Mouse (Mus musculus) megakaryocyte, embryonic 14.5 days (primary cell): ENCODE data around the gene Ffar2.

Experiments used
- FLI1 ChIP-seq: IDR thresholded peaks from 2 replicates; pipeline ENCODE4 v1.6.1; 2012; ENCODE audit warnings: low read length, inconsistent platforms, mixed read lengths
- GATA1 ChIP-seq: IDR thresholded peaks from 3 replicates; pipeline ENCODE4 v1.6.1; 2012; ENCODE audit warnings: mixed read lengths, low read length, inconsistent platforms, borderline replicate concordance

DNA sequence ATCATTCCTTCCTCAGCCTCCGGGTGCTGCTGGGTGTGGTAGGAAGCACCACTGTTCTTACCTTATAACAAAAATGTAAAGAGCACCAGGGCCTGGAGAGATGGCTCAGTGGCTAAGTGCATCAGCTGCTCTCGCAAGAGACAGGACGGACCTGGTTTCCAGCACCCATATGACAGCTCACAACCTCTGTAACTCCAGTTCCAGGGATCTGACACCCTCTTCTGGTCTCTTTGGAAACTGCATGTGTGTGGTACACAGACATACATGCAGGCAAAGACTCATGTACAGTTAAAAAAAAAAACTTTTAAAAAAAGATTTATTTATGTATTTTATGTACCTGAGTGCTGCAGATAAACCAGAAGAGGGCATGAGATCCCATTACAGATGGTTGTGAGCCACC is 20.3 kb downstream of the Ffar2 start:
- no peak for TF ChIP-seq GATA1
- TF ChIP-seq FLI1, result no peak
